Mouse (Mus musculus) intestine, postnatal 0 days (tissue): ENCODE results near the gene Inka2. TPM values are rescaled to one million over a fixed set of nuclear protein-coding genes. Genes with fewer than 3 reads are reported as not detected.

Experiments used
- ATAC-seq: fragments of 200-750 bp; cut with Nextera tagmentation; 2 replicates; pipeline ENCODE4 v1.8.0; 2017; ENCODE audit warnings: mild to moderate bottlenecking, moderate TSS enrichment, moderate library complexity
- H3K27ac ChIP-seq: fragments of 300-500 bp; sonication (generic); 2 replicates; pipeline ENCODE4 v1.5.1; 2014; ENCODE audit warnings: mild to moderate bottlenecking, low read depth, low read length, moderate library complexity
- H3K27me3 ChIP-seq: fragments of 300-500 bp; sonication (generic); replicated peaks from 2 replicates; pipeline ENCODE4 v1.6.1; 2014; ENCODE audit warnings: low read length, mixed read lengths; ENCODE audit not compliant: control insufficient read depth, insufficient read depth
- H3K36me3 ChIP-seq: fragments of 300-500 bp; sonication (generic); 2 replicates; pipeline ENCODE4 v1.6.1; 2014; ENCODE audit warnings: mild to moderate bottlenecking, moderate library complexity; ENCODE audit not compliant: control insufficient read depth, insufficient read depth
- H3K4me1 ChIP-seq: fragments of 300-500 bp; sonication (generic); replicated peaks from 2 replicates; pipeline ENCODE4 v1.6.1; 2014; ENCODE audit warnings: antibody characterized with exemption, low read length, mixed read lengths; ENCODE audit not compliant: control insufficient read depth, insufficient read depth
- H3K4me2 ChIP-seq: fragments of 300-500 bp; sonication (generic); replicated peaks from 2 replicates; pipeline ENCODE4 v1.6.1; 2014; ENCODE audit warnings: low read depth, mild to moderate bottlenecking, moderate library complexity
- H3K4me3 ChIP-seq: fragments of 300-500 bp; sonication (generic); 2 replicates; pipeline ENCODE4 v1.5.1; 2014; ENCODE audit warnings: low read depth, low read length
- H3K9ac ChIP-seq: fragments of 300-500 bp; sonication (generic); 2 replicates; pipeline ENCODE4 v1.6.1; 2014; ENCODE audit warnings: mild to moderate bottlenecking, low read depth, low read length
- H3K9me3 ChIP-seq: fragments of 300-500 bp; sonication (generic); 2 replicates; pipeline ENCODE4 v1.6.1; 2016; ENCODE audit warnings: mixed run types; ENCODE audit not compliant: control insufficient read depth
- CTCF ChIP-seq: sonication (generic); IDR thresholded peaks from 2 replicates; pipeline ENCODE4 v1.5.1; 2016; ENCODE audit warnings: low read depth, mild to moderate bottlenecking, control low read depth, antibody characterized with exemption, moderate library complexity
- WGBS: fragments of 180-500 bp; shearing (Covaris S2); extraction: QIAGEN DNeasy Blood & Tissue Kit; methylation state at CpG from one replicate; pipeline ENCODE4 v1.1.7; 2014; 5-methylcytosine and 5-hydroxymethylcytosine counted together
- polyA plus RNA-seq: library from polyadenylated mRNA; unstranded; fragments of >200 nt; fragmentation: Nextera tagmentation; extraction: Ambion mirVana; gene quantifications from 2 replicates; pipeline ENCODE4 v1.2.1, GENCODE M21; 2015

Inka2 gene
- polyA plus RNA-seq, 1 experiment from 2014 or later: 1.5 TPM

- no peak overlapping the region for H3K27ac ChIP-seq
- no peak overlapping the region for H3K9ac ChIP-seq
- no peak for ATAC-seq
- H3K4me1 ChIP-seq: no peaks in the 10 kb centered on the region
- no peaks in the 10 kb centered on the region for H3K9me3 ChIP-seq
- WGBS: 46% methylated on average over 4 of the region's 4 CpGs
- H3K4me3 ChIP-seq: no peak overlapping the region
- peak; percentile 34; the same call in 1 of the 2 replicates for TF ChIP-seq CTCF
- H3K36me3 ChIP-seq: no peaks in the 10 kb centered on the region
- H3K4me2 ChIP-seq: no peak overlapping the region
- no peaks in the 10 kb centered on the region for H3K27me3 ChIP-seq
Measured at GRCm38 (mm10) chr3:105718746-105719145, 14.3 kb downstream of the Inka2 start.

GRCm38 (mm10) chr3:105719979-105720378 lies 15.6 kb downstream of the Inka2 start:
- Histone ChIP-seq H3K27me3 (no peaks in the 10 kb centered on the region), H3K4me1 (no peaks in the 10 kb centered on the region), H3K9ac (no peak overlapping the region), H3K36me3 (0 out of 2 replicates have a peak, but pooled peaks cover under 1% of the 10 kb centered on the region), H3K4me3 (no peak overlapping the region), H3K9me3 (no peaks in the 10 kb centered on the region), H3K4me2 (no peak overlapping the region), H3K27ac (no peak overlapping the region)
- TF ChIP-seq CTCF: no peak
- WGBS: 73% methylated on average over 4 of the region's 4 CpGs
- no peak for ATAC-seq

GRCm38 (mm10) chr3:105720514-105720913 lies 16.1 kb downstream of the Inka2 start:
- no peak for ATAC-seq
- no peak for TF ChIP-seq CTCF
- 70% methylated on average over 4 of the region's 4 CpGs for WGBS

DNA sequence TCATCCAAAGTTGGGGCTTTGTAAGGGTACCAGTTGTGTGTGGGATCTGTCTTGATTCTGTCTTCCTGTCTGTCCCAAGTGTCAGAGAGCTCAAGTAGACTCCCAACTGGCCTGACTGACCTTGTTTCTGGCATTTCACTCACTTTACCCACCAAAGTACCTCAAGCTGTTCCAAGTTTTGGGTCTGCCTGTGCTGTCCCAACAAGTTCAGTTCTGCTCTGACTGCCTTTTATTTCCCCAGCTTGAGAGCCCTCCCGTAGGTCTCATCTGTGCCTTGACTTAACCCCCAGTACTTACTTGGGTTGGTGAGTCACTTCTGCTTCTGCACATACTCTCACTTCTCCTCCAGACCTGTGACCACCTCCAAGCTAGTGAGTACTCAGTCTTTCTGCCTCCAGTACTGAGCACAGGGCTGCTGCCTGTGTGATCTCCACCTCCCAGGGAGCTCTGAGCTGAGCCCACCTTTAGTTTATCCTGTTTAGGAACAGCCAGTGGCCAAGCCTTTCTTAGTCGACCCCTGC lies 17.3 kb downstream of the Inka2 start:
- no peaks in the 10 kb centered on the region for H3K4me1 ChIP-seq
- no peak overlapping the region for H3K9ac ChIP-seq
- H3K27ac ChIP-seq: no peak overlapping the region
- no peak for TF ChIP-seq CTCF
- H3K36me3 ChIP-seq: 0 out of 2 replicates have a peak, but pooled peaks cover 5% of the 10 kb centered on the region
- ATAC-seq: no peak
- H3K27me3 ChIP-seq: no peaks in the 10 kb centered on the region
- H3K4me2 ChIP-seq: no peak overlapping the region
- H3K9me3 ChIP-seq: no peaks in the 10 kb centered on the region
- 69% methylated on average over 2 of the region's 2 CpGs for WGBS
- no peak overlapping the region for H3K4me3 ChIP-seq

More at GRCm38 (mm10) chr3:105720514-105720913, 16.1 kb downstream of the Inka2 start:
- no peaks in the 10 kb centered on the region for H3K27me3 ChIP-seq
- H3K9me3 ChIP-seq: no peaks in the 10 kb centered on the region
- no peak overlapping the region for H3K4me2 ChIP-seq
- no peak overlapping the region for H3K27ac ChIP-seq
- no peak overlapping the region for H3K4me3 ChIP-seq
- no peak overlapping the region for H3K9ac ChIP-seq
- no peaks in the 10 kb centered on the region for H3K4me1 ChIP-seq
- 0 out of 2 replicates have a peak, but pooled peaks cover 5% of the 10 kb centered on the region for H3K36me3 ChIP-seq

DNA sequence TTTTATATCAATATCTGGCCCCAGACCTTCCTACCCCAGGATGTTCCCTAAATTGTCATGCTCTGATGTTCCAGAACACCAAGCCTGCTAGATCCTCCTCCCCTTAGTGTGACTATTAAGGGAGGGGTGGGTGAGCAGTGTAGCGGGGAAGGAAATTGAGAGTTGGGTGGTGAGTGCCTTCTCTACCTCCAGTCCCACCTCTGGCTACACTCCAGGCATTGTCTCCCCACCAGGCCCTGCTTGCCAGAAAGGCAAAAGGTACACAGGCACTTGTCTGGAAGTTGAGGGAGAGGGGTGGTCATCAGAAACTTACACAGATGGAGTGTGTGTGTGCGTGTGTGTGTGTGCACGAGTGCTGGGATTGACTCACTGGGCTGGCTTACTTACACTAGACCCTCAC lies 18.1 kb downstream of the Inka2 start:
- no peak for TF ChIP-seq CTCF
- Histone ChIP-seq H3K4me3 (no peak overlapping the region), H3K27ac (no peak overlapping the region), H3K36me3 (0 out of 2 replicates have a peak, but pooled peaks cover 5% of the 10 kb centered on the region), H3K27me3 (no peaks in the 10 kb centered on the region), H3K4me2 (no peak overlapping the region), H3K4me1 (no peaks in the 10 kb centered on the region), H3K9ac (no peak overlapping the region), H3K9me3 (no peaks in the 10 kb centered on the region)
- 76% methylated on average over 3 of the region's 3 CpGs for WGBS
- no peak; the same call in 1 of the 2 replicates for ATAC-seq

DNA sequence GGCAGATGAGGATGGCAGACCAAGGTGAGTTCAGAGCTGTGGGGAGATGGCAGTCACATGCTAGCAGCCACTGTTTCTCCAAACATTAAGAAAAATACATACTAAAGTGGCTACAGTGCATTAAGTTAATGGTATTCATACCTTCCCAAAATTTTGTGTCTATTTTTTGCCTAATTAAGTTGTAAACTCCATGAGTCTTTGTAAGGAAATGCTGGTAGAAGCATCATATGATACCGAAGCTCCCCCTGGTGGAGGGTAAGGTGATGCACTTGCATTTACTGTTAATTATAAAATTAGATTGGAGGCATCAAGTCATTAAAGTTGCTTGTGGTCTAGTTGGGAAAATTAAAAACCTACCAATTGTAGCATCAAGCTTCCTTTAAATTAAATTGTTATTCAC lies 21.6 kb downstream of the Inka2 start:
- H3K9ac ChIP-seq: no peak overlapping the region
- H3K4me1 ChIP-seq: no peaks in the 10 kb centered on the region
- peaks cover 9% of the 10 kb centered on the region; the same call in 1 of the 2 replicates for H3K36me3 ChIP-seq
- peak; percentile 86 for TF ChIP-seq CTCF
- no peaks in the 10 kb centered on the region for H3K27me3 ChIP-seq
- no peak for ATAC-seq
- H3K4me3 ChIP-seq: no peak overlapping the region
- H3K9me3 ChIP-seq: no peaks in the 10 kb centered on the region
- no peak overlapping the region for H3K4me2 ChIP-seq
- WGBS: 0% methylated on average over 1 of the region's 1 CpGs
- no peak overlapping the region for H3K27ac ChIP-seq
